Mouse (Mus musculus): ENCODE results near the gene Chadl.

The Chadl gene

GRCm38 (mm10) chr15:81700161-81700560 lies 3.1 kb upstream of the Chadl start:
- no peak for DNase-seq (ENCODE audit: low spot score)

- DNase-seq (ENCODE audit: low spot score), result no peak
These were observed 1.4 kb upstream of the Chadl start for GRCm38 (mm10) chr15:81698532-81698931.

- no peak for DNase-seq (ENCODE audit: low spot score)
These were observed 760 bp upstream of the Chadl start for GRCm38 (mm10) chr15:81697847-81698246.

GRCm38 (mm10) chr15:81694891-81695290 lies 2.2 kb downstream of the Chadl start:
- no peak for DNase-seq (ENCODE audit: low spot score)

- peak; percentile 60 for DNase-seq (ENCODE audit: low spot score)
These were observed 2.9 kb downstream of the Chadl start for GRCm38 (mm10) chr15:81693967-81694881.

GRCm38 (mm10) chr15:81693366-81693966 lies 3.6 kb downstream of the Chadl start:
- DNase-seq (ENCODE audit: low spot score), result no peak

GRCm38 (mm10) chr15:81680301-81680805 lies 16.7 kb downstream of the Chadl start:
- DNase-seq (ENCODE audit: low spot score), result no peak

- DNase-seq (ENCODE audit: low spot score), result no peak
These were observed 20.4 kb downstream of the Chadl start for GRCm38 (mm10) chr15:81676637-81677036.

GRCm38 (mm10) chr15:81670231-81670640 lies 26.9 kb downstream of the Chadl start:
- no peak for DNase-seq (ENCODE audit: low spot score)

GRCm38 (mm10) chr15:81666957-81667356 lies 30.1 kb downstream of the Chadl start:
- no peak for DNase-seq (ENCODE audit: low spot score)

- DNase-seq (ENCODE audit: low spot score), result peak; percentile 62
These were observed 33.2 kb downstream of the Chadl start, which contains the start of gene L3mbtl2 for GRCm38 (mm10) chr15:81663697-81664561. TSS of gene L3mbtl2 (plus strand) at chr15:81663889.

GRCm38 (mm10) chr15:81663281-81663680 lies 33.8 kb downstream of the Chadl start:
- DNase-seq (ENCODE audit: low spot score), result no peak

GRCm38 (mm10) chr15:81661701-81662100 lies 35.4 kb downstream of the Chadl start:
- no peak for DNase-seq (ENCODE audit: low spot score)

GRCm38 (mm10) chr15:81650636-81651035 lies 46.5 kb downstream of the Chadl start:
- DNase-seq (ENCODE audit: low spot score), result no peak

- DNase-seq (ENCODE audit: low spot score), result no peak
These were observed 47.3 kb downstream of the Chadl start for GRCm38 (mm10) chr15:81649516-81650455.

Measured in ovary, postnatal 10 days (tissue).